Mouse (Mus musculus) brown adipose tissue, adult 24 weeks (tissue): ENCODE results near the gene Copb1. TPM values are rescaled to one million over a fixed set of nuclear protein-coding genes. Genes with fewer than 3 reads are reported as not detected.

ENCODE experiments used
- polyA plus RNA-seq: library from polyadenylated mRNA; stranded (reverse); fragments of >200 nt; gene quantifications from 2 replicates; pipeline ENCODE4 v1.2.4, GENCODE M21; 2012; ENCODE audit not compliant: missing spikeins, insufficient read depth, insufficient read length

Copb1 gene
- polyA plus RNA-seq, 1 experiment: 53.3 TPM

Other genes with a start within 250 kb of the Copb1 start
- gene Rras2, start 136.9 kb downstream of the Copb1 start, polyA plus RNA-seq: 26.0 and 26.4 TPM in 2 replicates
- 218 and 228 TPM in 2 replicates for gene Psma1, start 21.4 kb upstream of the Copb1 start, polyA plus RNA-seq
- gene Pde3b, start 160.6 kb upstream of the Copb1 start, polyA plus RNA-seq: 93.1 and 120 TPM in 2 replicates